Mouse (Mus musculus): Measurements from ENCODE around the gene Thap7. TPM values are rescaled to one million over a fixed set of nuclear protein-coding genes. Genes with fewer than 3 reads are reported as not detected.
A peak's percentile ranks its signal among the peaks of the same experiment; 100 is the strongest.
"Not testable (repeated sequence)": the region's sequence is repeated elsewhere in the genome, so short reads cannot be mapped to it uniquely, and the experiment has no call there.

Gene Thap7
- polyA plus RNA-seq, 2 experiments from 2014 or later, result 66.1 to 98.7 TPM

GRCm38 (mm10) chr16:17529981-17530586 is 852 bp downstream of the Thap7 start:
- no peak for ATAC-seq

DNA sequence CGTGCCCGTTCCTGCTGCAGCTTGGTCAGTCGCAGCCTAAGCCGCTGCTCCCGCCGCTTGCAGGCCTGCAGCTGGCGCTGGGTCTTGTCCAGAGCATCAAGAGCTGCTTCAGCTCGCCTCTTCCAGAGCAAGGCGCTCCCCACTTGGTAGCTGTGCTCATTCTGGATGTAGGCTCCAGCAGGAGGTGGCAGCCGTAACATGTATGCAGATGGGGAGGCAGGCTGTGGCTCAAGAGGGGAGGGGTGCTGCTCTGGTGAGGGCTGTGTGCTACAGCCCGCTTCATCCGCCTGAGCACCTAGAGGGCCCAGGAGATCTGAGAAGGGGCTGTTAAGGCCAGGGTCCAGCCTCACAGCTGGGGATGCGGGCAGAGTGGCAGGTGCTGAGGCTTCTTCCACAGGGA is 2.7 kb downstream of the Thap7 start:
- ATAC-seq, result no peak

GRCm38 (mm10) chr16:17527606-17528005 is 3.3 kb downstream of the Thap7 start:
- no peak for ATAC-seq

GRCm38 (mm10) chr16:17526223-17526622 is 4.7 kb downstream of the Thap7 start:
- ATAC-seq, result no peak

GRCm38 (mm10) chr16:17525524-17525923 is 5.4 kb downstream of the Thap7 start:
- ATAC-seq, result no peak

- ATAC-seq, result no peak
Observed at GRCm38 (mm10) chr16:17524156-17524555, 6.8 kb downstream of the Thap7 start.

GRCm38 (mm10) chr16:17518910-17519309 is 12.0 kb downstream of the Thap7 start:
- no peak for ATAC-seq

GRCm38 (mm10) chr16:17511431-17511830 is 19.5 kb downstream of the Thap7 start:
- no peak for ATAC-seq

DNA sequence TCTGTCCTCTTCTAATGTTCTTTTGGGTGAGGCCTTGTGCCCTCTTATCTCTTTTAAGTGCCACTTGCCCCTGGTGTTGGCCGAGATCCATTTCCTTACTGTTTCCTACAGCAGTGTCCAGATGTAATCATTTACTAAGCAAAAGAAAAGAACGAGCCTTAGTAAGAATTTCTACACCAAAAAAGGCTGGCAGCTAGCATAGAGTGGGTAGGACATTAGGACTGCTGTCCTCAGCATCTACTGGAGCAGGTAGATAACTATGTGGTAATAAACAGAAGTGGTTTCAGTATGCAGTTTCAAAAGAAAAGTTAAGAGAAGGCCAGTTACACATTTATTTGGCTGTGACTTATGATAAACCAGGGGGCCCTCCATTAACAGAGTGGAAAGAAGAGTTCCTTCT is 20.2 kb downstream of the Thap7 start:
- no peak for ATAC-seq

DNA sequence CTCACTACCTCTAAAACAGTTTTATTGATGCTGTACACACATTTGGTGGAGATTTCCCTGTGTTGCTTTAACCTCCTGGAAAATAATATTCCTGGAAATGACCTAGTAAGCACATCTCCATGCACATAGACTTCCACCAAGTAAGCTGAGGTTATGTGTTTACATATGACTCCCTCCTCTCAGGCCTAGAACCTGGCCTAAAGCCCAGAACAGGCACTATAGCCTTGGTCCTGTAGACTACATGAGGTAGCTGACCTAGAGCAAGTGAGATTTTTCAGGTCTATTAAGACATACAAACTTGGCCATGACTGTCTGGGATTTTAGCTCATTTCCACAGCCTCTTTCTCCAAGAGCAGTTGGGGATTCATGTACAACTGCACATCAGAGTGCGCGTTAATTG is 20.8 kb downstream of the Thap7 start:
- no peak for ATAC-seq

GRCm38 (mm10) chr16:17509240-17509597 is 21.7 kb downstream of the Thap7 start:
- peak; percentile 4 for ATAC-seq

GRCm38 (mm10) chr16:17508546-17509239 is 22.2 kb downstream of the Thap7 start, which contains the start of gene Lztr1:
TSS of gene Lztr1 (plus strand) at chr16:17508688.
- ATAC-seq, result peak; percentile 99

- not testable (repeated sequence) for ATAC-seq
Observed at GRCm38 (mm10) chr16:17508031-17508430, 22.9 kb downstream of the Thap7 start.

GRCm38 (mm10) chr16:17507018-17507552 is 23.9 kb downstream of the Thap7 start:
- ATAC-seq, result no peak

GRCm38 (mm10) chr16:17502681-17503080 is 28.3 kb downstream of the Thap7 start:
- no peak for ATAC-seq

- no peak for ATAC-seq
Observed at GRCm38 (mm10) chr16:17499249-17499883, 31.6 kb downstream of the Thap7 start.

- no peak for ATAC-seq
Observed at GRCm38 (mm10) chr16:17496499-17497305, 34.2 kb downstream of the Thap7 start.

DNA sequence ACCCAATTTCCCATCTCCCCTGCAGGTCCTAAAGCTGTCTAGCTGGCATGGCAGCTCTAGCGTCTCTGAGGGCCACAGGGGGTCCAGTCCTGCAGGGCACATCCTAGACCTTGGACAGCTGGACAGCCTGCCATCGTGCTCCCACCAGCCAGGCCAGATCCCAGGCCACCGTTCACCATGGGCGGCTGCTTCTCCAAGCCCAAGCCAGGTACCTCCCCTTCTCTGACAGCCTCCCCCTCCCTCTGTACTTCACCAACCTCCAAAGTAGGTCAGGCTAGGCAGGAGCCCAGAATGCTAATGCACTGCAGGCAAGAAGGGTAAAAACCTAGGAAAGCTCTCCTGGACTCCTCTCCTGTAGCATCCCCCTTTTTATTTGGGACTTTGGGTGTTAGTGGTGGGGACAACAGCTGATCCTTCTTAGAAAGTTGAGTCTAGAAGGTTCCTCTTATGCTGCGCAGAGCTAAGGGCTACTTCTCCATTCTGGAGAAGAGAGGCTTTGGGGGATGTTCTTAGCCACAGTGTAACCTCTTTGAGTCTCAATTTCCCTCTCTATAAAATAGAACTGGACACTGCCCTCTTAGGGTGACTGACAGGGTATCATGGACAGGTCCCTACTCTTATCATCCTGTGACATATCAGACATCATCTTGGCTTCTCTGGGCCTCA is 38.9 kb downstream of the Thap7 start:
- no peak for ATAC-seq

GRCm38 (mm10) chr16:17491154-17491553 is 39.8 kb downstream of the Thap7 start:
- no peak for ATAC-seq

DNA sequence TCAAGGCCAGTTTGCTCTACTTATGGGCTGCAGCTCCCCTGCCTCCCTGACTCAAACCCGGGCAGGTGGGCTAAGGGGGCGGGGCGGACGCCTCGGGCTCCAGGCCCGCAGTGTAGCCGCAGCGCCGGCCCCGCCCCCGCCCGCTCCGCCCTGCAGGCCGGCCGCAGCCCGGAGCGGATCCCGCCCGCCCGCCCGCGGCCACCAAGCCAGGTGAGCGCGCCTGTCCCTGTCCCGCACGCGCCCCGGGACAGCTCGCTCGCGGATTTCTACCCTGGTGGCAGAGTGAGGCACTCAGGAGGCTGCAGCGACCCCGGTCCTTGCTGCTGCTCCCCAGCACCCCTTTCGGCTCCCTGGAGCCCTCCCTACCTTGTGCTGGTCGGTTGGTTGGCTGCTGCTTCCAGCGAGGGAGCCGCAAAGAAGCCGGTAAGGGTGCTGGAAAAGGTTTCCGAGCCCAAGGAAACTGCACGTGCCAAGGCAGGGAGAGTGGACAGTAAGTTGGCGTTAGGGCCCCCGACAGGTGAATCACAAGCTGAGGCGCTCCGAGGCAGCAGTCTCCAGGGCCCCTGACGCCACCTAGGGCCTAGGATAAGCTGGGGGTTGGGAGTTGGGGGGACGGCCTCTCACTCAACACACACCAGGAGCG is 41.3 kb downstream of the Thap7 start, which contains the start of gene Aifm3:
Aifm3 (plus strand) TSS at position 143 of the 643 bp plus-strand sequence.
- ATAC-seq, result peak; percentile 17
